Mouse (Mus musculus): ENCODE results near the gene Pkp1. TPM values are rescaled to one million over a fixed set of nuclear protein-coding genes. Genes with fewer than 3 reads are reported as not detected.

Gene Pkp1
- polyA plus RNA-seq, 1 experiment from 2014 or later: 5.7 TPM

DNA sequence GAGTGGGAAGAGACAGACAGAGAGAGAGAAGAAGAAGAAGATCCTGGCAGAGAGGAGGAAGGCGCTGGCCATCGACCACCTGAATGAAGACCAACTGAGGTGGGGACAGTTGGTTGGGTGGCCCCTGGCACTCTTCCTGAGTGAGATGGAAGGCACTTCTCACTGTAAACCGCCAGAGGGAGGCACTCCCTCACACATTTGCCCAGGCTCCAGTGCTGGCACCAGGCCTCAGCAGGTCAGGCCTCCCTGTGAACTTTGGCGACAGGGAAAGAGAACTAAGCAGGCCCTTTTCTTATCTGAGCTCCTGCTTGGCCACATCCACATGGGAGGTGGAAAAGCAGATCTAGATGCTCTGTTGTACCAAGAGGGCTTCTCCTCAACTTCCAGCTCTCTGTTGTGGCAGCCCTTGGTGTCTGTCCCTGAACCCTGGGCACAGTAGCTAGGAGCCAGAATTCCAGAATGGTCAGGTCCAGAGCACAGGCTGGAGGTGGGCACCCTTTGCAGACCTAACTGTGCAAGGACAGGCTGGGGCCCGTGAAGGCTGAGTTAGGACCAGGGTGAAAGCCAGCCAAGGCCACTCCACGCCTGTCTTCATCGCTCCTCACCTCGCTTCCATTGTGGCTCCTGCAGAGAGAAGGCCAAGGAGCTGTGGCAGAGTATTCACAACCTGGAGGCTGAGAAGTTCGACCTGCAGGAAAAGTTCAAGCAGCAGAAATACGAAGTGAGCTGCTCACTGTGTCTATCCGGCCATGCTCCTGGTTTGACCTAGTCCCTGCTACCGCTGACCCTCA lies 68.1 kb downstream of the Pkp1 start:
- WGBS: 66% methylated on average over 12 of the region's 12 CpGs
- H3K27me3 ChIP-seq (ENCODE audit: control insufficient read depth, insufficient read depth, low read length): no peaks in the 10 kb centered on the region
- no peaks in the 10 kb centered on the region for H3K36me3 ChIP-seq (ENCODE audit: control insufficient read depth, insufficient read depth, low read length)
- H3K27ac ChIP-seq (ENCODE audit: low read length): no peak overlapping the region
- H3K9me3 ChIP-seq (ENCODE audit: control insufficient read depth, low read depth, low read length): no peaks in the 10 kb centered on the region
- H3K4me2 ChIP-seq (replicated peaks; ENCODE audit: low read depth, low read length): no peak overlapping the region
- H3K4me1 ChIP-seq (ENCODE audit: control insufficient read depth, insufficient read depth, low read length): no peaks in the 10 kb centered on the region
- no peak for ATAC-seq (ENCODE audit: insufficient number of reproducible peaks, insufficient read depth, low FRiP score, low read depth)
- no peak overlapping the region for H3K4me3 ChIP-seq (ENCODE audit: low read depth, low read length)
- no peak overlapping the region for H3K9ac ChIP-seq (replicated peaks; ENCODE audit: low read depth, low read length)

DNA sequence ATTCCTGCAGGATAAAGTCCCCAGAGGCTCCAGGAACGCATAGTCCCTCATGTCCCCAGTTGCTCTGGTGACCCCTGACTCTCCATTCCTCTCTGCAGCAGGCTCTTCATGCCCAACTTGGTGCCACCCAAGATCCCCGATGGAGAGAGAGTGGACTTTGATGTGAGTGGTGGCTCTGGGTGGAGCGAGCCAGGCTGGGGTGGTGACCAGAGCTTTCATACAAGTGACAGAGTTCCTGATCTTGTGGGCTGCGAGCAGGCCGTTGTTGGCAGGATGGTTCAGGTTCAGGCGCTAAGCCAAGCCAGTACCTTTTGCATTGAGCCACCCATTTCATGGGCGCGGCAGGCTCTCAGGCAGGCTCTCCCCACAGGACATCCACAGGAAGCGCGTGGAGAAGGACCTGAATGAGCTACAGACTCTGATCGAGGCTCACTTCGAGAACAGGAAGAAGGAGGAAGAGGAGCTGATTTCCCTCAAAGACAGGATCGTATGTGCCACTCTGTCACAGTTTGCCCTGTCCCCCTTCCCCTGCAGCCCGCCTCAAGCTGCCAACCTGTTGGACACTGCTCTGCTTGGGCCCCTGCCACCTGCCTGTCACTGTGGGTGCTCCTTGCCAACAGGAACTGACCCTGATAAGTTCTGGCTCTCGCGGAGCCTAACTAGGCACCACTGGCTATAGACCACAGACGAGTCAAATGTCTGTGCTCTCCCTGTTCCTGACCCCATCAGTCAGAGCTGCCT lies 71.2 kb downstream of the Pkp1 start:
- Histone ChIP-seq H3K9me3 (ENCODE audit: control insufficient read depth, low read depth, low read length) (no peaks in the 10 kb centered on the region), H3K9ac (replicated peaks; ENCODE audit: low read depth, low read length) (no peak overlapping the region), H3K4me3 (ENCODE audit: low read depth, low read length) (no peak overlapping the region), H3K4me2 (replicated peaks; ENCODE audit: low read depth, low read length) (no peak overlapping the region), H3K27me3 (ENCODE audit: control insufficient read depth, insufficient read depth, low read length) (no peaks in the 10 kb centered on the region), H3K27ac (ENCODE audit: low read length) (no peak overlapping the region), H3K36me3 (ENCODE audit: control insufficient read depth, insufficient read depth, low read length) (no peaks in the 10 kb centered on the region), H3K4me1 (ENCODE audit: control insufficient read depth, insufficient read depth, low read length) (no peaks in the 10 kb centered on the region)
- 80% methylated on average over 17 of the region's 17 CpGs for WGBS
- ATAC-seq (ENCODE audit: insufficient number of reproducible peaks, insufficient read depth, low FRiP score, low read depth): no peak

DNA sequence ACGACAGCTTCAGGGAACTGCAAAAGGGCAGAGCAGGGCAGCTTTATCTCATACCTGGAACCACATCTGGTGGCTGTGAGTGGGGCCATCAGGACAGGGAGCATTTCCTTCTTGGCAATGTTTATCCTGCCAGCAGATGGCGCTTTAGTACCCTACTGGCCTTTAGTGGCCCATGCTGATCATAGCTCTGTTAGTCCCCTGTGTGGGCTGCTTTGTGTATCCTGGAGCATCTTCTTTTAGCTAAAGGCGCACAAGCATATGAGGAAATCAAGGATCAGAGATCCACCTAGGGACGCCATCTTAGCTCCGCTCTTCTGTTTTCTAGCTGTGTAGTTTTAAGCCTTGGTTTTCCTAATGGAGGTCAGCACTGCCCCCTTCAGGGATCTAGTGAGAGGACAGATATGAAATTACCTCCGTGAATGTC lies 71.9 kb downstream of the Pkp1 start:
- no peak for ATAC-seq (ENCODE audit: insufficient number of reproducible peaks, insufficient read depth, low FRiP score, low read depth)
- Histone ChIP-seq H3K27me3 (ENCODE audit: control insufficient read depth, insufficient read depth, low read length) (no peaks in the 10 kb centered on the region), H3K4me2 (replicated peaks; ENCODE audit: low read depth, low read length) (no peak overlapping the region), H3K36me3 (ENCODE audit: control insufficient read depth, insufficient read depth, low read length) (no peaks in the 10 kb centered on the region), H3K9ac (replicated peaks; ENCODE audit: low read depth, low read length) (no peak overlapping the region), H3K4me1 (ENCODE audit: control insufficient read depth, insufficient read depth, low read length) (no peaks in the 10 kb centered on the region), H3K9me3 (ENCODE audit: control insufficient read depth, low read depth, low read length) (no peaks in the 10 kb centered on the region), H3K4me3 (ENCODE audit: low read depth, low read length) (no peak overlapping the region), H3K27ac (ENCODE audit: low read length) (no peak overlapping the region)
- whole genome bisulfite sequencing: 25% methylated on average over 6 of the region's 6 CpGs

- H3K4me1 ChIP-seq (ENCODE audit: control insufficient read depth, insufficient read depth, low read length): no peaks in the 10 kb centered on the region
- no peaks in the 10 kb centered on the region for H3K9me3 ChIP-seq (ENCODE audit: control insufficient read depth, low read depth, low read length)
- no peaks in the 10 kb centered on the region for H3K27me3 ChIP-seq (ENCODE audit: control insufficient read depth, insufficient read depth, low read length)
- no peak for ATAC-seq (ENCODE audit: insufficient number of reproducible peaks, insufficient read depth, low FRiP score, low read depth)
- no peak overlapping the region for H3K9ac ChIP-seq (replicated peaks; ENCODE audit: low read depth, low read length)
- 77% methylated on average over 5 of the region's 5 CpGs for WGBS
- no peak overlapping the region for H3K4me3 ChIP-seq (ENCODE audit: low read depth, low read length)
- no peak overlapping the region for H3K27ac ChIP-seq (ENCODE audit: low read length)
- H3K4me2 ChIP-seq (replicated peaks; ENCODE audit: low read depth, low read length): no peak overlapping the region
- no peaks in the 10 kb centered on the region for H3K36me3 ChIP-seq (ENCODE audit: control insufficient read depth, insufficient read depth, low read length)
Measured at GRCm38 (mm10) chr1:135846632-135847031, 72.4 kb downstream of the Pkp1 start.

- Histone ChIP-seq H3K27ac (ENCODE audit: low read length) (no peak overlapping the region), H3K4me1 (ENCODE audit: control insufficient read depth, insufficient read depth, low read length) (no peaks in the 10 kb centered on the region), H3K9me3 (ENCODE audit: control insufficient read depth, low read depth, low read length) (no peaks in the 10 kb centered on the region), H3K27me3 (ENCODE audit: control insufficient read depth, insufficient read depth, low read length) (no peaks in the 10 kb centered on the region), H3K4me2 (replicated peaks; ENCODE audit: low read depth, low read length) (no peak overlapping the region), H3K4me3 (ENCODE audit: low read depth, low read length) (no peak overlapping the region), H3K36me3 (ENCODE audit: control insufficient read depth, insufficient read depth, low read length) (no peaks in the 10 kb centered on the region), H3K9ac (replicated peaks; ENCODE audit: low read depth, low read length) (no peak overlapping the region)
- ATAC-seq (ENCODE audit: insufficient number of reproducible peaks, insufficient read depth, low FRiP score, low read depth): no peak
- WGBS: 66% methylated on average over 6 of the region's 6 CpGs
Measured at GRCm38 (mm10) chr1:135844481-135844880, 74.5 kb downstream of the Pkp1 start.

- no peaks in the 10 kb centered on the region for H3K4me1 ChIP-seq (ENCODE audit: control insufficient read depth, insufficient read depth, low read length)
- H3K27ac ChIP-seq (ENCODE audit: low read length): no peak overlapping the region
- no peaks in the 10 kb centered on the region for H3K9me3 ChIP-seq (ENCODE audit: control insufficient read depth, low read depth, low read length)
- no peaks in the 10 kb centered on the region for H3K27me3 ChIP-seq (ENCODE audit: control insufficient read depth, insufficient read depth, low read length)
- H3K9ac ChIP-seq (replicated peaks; ENCODE audit: low read depth, low read length): no peak overlapping the region
- no peak overlapping the region for H3K4me2 ChIP-seq (replicated peaks; ENCODE audit: low read depth, low read length)
- WGBS: 92% methylated on average over 10 of the region's 10 CpGs
- H3K4me3 ChIP-seq (ENCODE audit: low read depth, low read length): no peak overlapping the region
- no peak for ATAC-seq (ENCODE audit: insufficient number of reproducible peaks, insufficient read depth, low FRiP score, low read depth)
- H3K36me3 ChIP-seq (ENCODE audit: control insufficient read depth, insufficient read depth, low read length): no peaks in the 10 kb centered on the region
Measured at GRCm38 (mm10) chr1:135843519-135844262, 75.3 kb downstream of the Pkp1 start.

- no peaks in the 10 kb centered on the region for H3K27me3 ChIP-seq (ENCODE audit: control insufficient read depth, insufficient read depth, low read length)
- no peak overlapping the region for H3K4me3 ChIP-seq (ENCODE audit: low read depth, low read length)
- no peak for ATAC-seq (ENCODE audit: insufficient number of reproducible peaks, insufficient read depth, low FRiP score, low read depth)
- no peak overlapping the region for H3K4me2 ChIP-seq (replicated peaks; ENCODE audit: low read depth, low read length)
- no peak overlapping the region for H3K27ac ChIP-seq (ENCODE audit: low read length)
- no peaks in the 10 kb centered on the region for H3K36me3 ChIP-seq (ENCODE audit: control insufficient read depth, insufficient read depth, low read length)
- no peaks in the 10 kb centered on the region for H3K9me3 ChIP-seq (ENCODE audit: control insufficient read depth, low read depth, low read length)
- 0 out of 2 replicates have a peak, but pooled peaks cover 4% of the 10 kb centered on the region for H3K4me1 ChIP-seq (ENCODE audit: control insufficient read depth, insufficient read depth, low read length)
- H3K9ac ChIP-seq (replicated peaks; ENCODE audit: low read depth, low read length): no peak overlapping the region
- 61% methylated on average over 15 of the region's 15 CpGs for WGBS
Measured at GRCm38 (mm10) chr1:135840675-135841395, 78.2 kb downstream of the Pkp1 start.

- Histone ChIP-seq H3K27ac (ENCODE audit: low read length) (no peak overlapping the region), H3K36me3 (ENCODE audit: control insufficient read depth, insufficient read depth, low read length) (no peaks in the 10 kb centered on the region), H3K4me2 (replicated peaks; ENCODE audit: low read depth, low read length) (no peak overlapping the region), H3K27me3 (ENCODE audit: control insufficient read depth, insufficient read depth, low read length) (no peaks in the 10 kb centered on the region), H3K4me1 (ENCODE audit: control insufficient read depth, insufficient read depth, low read length) (0 out of 2 replicates have a peak, but pooled peaks cover 8% of the 10 kb centered on the region), H3K9me3 (ENCODE audit: control insufficient read depth, low read depth, low read length) (no peaks in the 10 kb centered on the region), H3K4me3 (ENCODE audit: low read depth, low read length) (no peak overlapping the region), H3K9ac (replicated peaks; ENCODE audit: low read depth, low read length) (no peak overlapping the region)
- no peak for ATAC-seq (ENCODE audit: insufficient number of reproducible peaks, insufficient read depth, low FRiP score, low read depth)
- WGBS: 81% methylated on average over 6 of the region's 6 CpGs
Measured at GRCm38 (mm10) chr1:135839065-135839464, 79.9 kb downstream of the Pkp1 start.
